Mouse (Mus musculus) liver, postnatal 0 days (tissue): ENCODE measurements at regions not wholly inside any gene's neighbourhood (a gene's known extent, or its start where the extent isn't known, plus 50 kb on each side); places are given as distances from the start of the nearest gene placed in this dataset.

Experiments
- CTCF ChIP-seq: sonication (generic); IDR thresholded peaks from 2 replicates; pipeline ENCODE4 v1.5.1; 2016; ENCODE audit warnings: antibody characterized with exemption, low read depth
- EP300 ChIP-seq: IDR thresholded peaks from 2 replicates; pipeline ENCODE4 v1.6.1; 2016; ENCODE audit warnings: antibody characterized with exemption, low read depth, mild to moderate bottlenecking

- TF ChIP-seq CTCF (no peak), EP300 (no peak)
Measured at GRCm38 (mm10) chr2:133416990-133417581, 134.9 kb upstream of the Bmp2 start.
